Mouse (Mus musculus): ENCODE data around the gene Limch1.

DNA sequence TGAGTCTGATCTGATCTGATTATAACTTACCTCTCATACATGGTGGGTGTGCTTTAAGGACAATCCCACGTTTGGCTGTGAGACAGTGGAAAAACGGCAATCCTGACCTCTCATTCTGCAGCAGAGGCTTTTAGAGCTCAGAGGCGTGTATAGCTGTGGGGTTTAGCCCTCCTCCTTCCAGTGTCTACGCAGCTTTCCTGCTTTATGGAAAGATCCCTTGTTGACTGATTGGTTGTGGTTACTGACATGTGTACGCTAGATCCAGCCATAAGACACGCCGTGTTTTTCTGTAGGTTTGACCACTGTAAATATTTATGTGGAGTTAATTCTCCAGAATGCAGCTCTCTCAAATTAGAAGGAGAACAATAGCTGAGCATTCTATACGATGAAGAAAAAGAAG lies 81.2 kb downstream of the Limch1 start:
- TF ChIP-seq CTCF (IDR thresholded peaks at IDR 0.05; ENCODE audit: borderline replicate concordance, control insufficient read depth, extremely low read depth, insufficient read depth, low read length, poor library complexity): no peak
- no peak for TF ChIP-seq POLR2A (IDR thresholded peaks at IDR 0.05; ENCODE audit: control insufficient read depth, extremely low read depth, insufficient read depth, low read length, poor library complexity)

Data from thymus, adult 2 months (tissue).